Mouse (Mus musculus): ENCODE measurements around the gene Arhgef17. TPM values are rescaled to one million over a fixed set of nuclear protein-coding genes. Genes with fewer than 3 reads are reported as not detected.

Gene Arhgef17
- polyA plus RNA-seq, 1 experiment, result 71.4 TPM

DNA sequence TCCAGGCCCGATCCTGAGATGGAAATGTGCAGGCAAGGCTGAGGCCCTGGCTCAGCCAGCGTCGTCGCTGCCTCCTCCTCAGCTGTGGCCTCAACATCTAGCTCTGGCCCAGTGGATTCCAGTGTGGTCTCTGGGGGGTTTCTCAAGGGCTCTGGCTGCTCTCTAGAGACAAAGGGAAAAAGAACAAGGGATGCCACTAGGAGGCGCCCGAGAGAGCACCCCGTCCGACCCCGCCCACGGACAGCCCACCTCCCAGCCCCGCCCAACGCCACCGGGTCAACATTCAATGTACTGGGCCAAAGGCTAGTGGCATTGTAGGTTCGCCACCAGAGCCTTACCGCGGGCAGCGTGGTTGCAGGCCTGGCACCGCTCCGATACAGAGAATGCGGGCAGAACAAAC, 52.3 kb downstream of the Arhgef17 start:
- Histone ChIP-seq H3K27ac (ENCODE audit: insufficient read depth, low read length) (no peak overlapping the region), H3K27me3 (ENCODE audit: control insufficient read depth, insufficient read depth, low read length) (no peaks in the 10 kb centered on the region), H3K4me1 (ENCODE audit: control insufficient read depth, insufficient read depth, low read length) (no peaks in the 10 kb centered on the region), H3K4me3 (replicated peaks; ENCODE audit: insufficient read depth, low read depth, low read length) (no peak overlapping the region)
- TF ChIP-seq POLR2A (IDR thresholded peaks at IDR 0.05; ENCODE audit: borderline replicate concordance, insufficient read depth, low read length), result no peak
- peak; percentile 34; the same call in 1 of the 2 replicates for TF ChIP-seq CTCF (IDR thresholded peaks at IDR 0.05; ENCODE audit: borderline replicate concordance, insufficient read depth, low read depth, low read length)
- no peak for DNase-seq
- 30% methylated on average over 20 of the region's 20 CpGs for whole genome bisulfite sequencing

- no peak for TF ChIP-seq POLR2A (IDR thresholded peaks at IDR 0.05; ENCODE audit: borderline replicate concordance, insufficient read depth, low read length)
- no peak for TF ChIP-seq CTCF (IDR thresholded peaks at IDR 0.05; ENCODE audit: borderline replicate concordance, insufficient read depth, low read depth, low read length)
- DNase-seq, result no peak
- Histone ChIP-seq H3K4me3 (replicated peaks; ENCODE audit: insufficient read depth, low read depth, low read length) (no peak overlapping the region), H3K4me1 (ENCODE audit: control insufficient read depth, insufficient read depth, low read length) (no peaks in the 10 kb centered on the region), H3K27ac (ENCODE audit: insufficient read depth, low read length) (no peak overlapping the region), H3K27me3 (ENCODE audit: control insufficient read depth, insufficient read depth, low read length) (no peaks in the 10 kb centered on the region)
- 92% methylated on average over 9 of the region's 9 CpGs for WGBS
Measured at GRCm38 (mm10) chr7:100876771-100877170, 55.1 kb downstream of the Arhgef17 start.

GRCm38 (mm10) chr7:100876293-100876692, 55.6 kb downstream of the Arhgef17 start:
- no peak for DNase-seq
- no peaks in the 10 kb centered on the region for H3K4me1 ChIP-seq (ENCODE audit: control insufficient read depth, insufficient read depth, low read length)
- TF ChIP-seq POLR2A (IDR thresholded peaks at IDR 0.05; ENCODE audit: borderline replicate concordance, insufficient read depth, low read length), result no peak
- TF ChIP-seq CTCF (IDR thresholded peaks at IDR 0.05; ENCODE audit: borderline replicate concordance, insufficient read depth, low read depth, low read length), result no peak
- no peak overlapping the region for H3K4me3 ChIP-seq (replicated peaks; ENCODE audit: insufficient read depth, low read depth, low read length)
- 53% methylated on average over 13 of the region's 13 CpGs for WGBS
- H3K27ac ChIP-seq (ENCODE audit: insufficient read depth, low read length), result no peak overlapping the region
- no peaks in the 10 kb centered on the region for H3K27me3 ChIP-seq (ENCODE audit: control insufficient read depth, insufficient read depth, low read length)

DNA sequence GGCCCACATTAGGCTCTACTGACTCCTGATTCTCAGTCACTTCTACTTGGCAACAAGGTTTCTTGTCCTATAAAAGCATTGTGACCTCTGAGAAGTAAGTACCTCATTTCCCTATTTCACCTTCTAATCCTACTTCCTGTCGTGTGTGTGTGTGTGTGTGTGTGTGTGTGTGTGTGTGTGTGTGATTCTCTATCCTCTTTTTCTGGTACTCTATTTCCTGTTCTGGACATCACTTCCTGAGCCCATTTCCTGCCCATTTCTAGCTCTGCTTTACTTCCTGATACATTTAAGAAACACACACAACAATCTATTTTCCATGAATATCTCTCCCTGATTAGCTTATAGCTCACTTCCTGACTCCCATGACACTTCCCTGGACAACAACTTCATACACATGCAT, 56.1 kb downstream of the Arhgef17 start:
- H3K4me3 ChIP-seq (replicated peaks; ENCODE audit: insufficient read depth, low read depth, low read length), result no peak overlapping the region
- no peaks in the 10 kb centered on the region for H3K27me3 ChIP-seq (ENCODE audit: control insufficient read depth, insufficient read depth, low read length)
- no peak for DNase-seq
- H3K27ac ChIP-seq (ENCODE audit: insufficient read depth, low read length), result no peak overlapping the region
- WGBS, result 83% methylated on average over 1 of the region's 1 CpGs
- no peaks in the 10 kb centered on the region for H3K4me1 ChIP-seq (ENCODE audit: control insufficient read depth, insufficient read depth, low read length)
- TF ChIP-seq POLR2A (IDR thresholded peaks at IDR 0.05; ENCODE audit: borderline replicate concordance, insufficient read depth, low read length), result no peak
- TF ChIP-seq CTCF (IDR thresholded peaks at IDR 0.05; ENCODE audit: borderline replicate concordance, insufficient read depth, low read depth, low read length), result no peak

DNA sequence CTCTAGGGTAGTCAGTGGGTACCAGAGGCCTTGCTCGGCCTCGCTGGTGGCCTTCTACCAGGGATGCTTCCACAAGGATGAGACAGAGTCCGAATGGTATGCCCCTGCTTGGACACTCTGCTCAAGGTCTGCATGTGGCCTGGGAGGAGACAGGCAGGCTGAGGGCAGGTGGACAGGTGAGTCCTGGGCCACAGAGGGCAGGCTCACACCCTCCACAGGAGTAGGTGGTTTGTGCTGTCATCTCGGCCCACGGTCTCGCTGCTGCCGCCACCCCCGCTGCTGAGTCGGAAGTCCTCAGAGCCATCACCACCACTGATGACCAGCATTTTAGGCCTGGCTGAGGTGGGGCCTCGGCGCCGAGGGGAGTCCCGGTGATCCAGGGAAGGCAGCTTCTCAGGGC, 58.7 kb downstream of the Arhgef17 start:
- WGBS, result 94% methylated on average over 13 of the region's 13 CpGs
- Histone ChIP-seq H3K27me3 (ENCODE audit: control insufficient read depth, insufficient read depth, low read length) (no peaks in the 10 kb centered on the region), H3K4me1 (ENCODE audit: control insufficient read depth, insufficient read depth, low read length) (no peaks in the 10 kb centered on the region; the same call in 1 of the 2 replicates), H3K27ac (ENCODE audit: insufficient read depth, low read length) (no peak overlapping the region), H3K4me3 (replicated peaks; ENCODE audit: insufficient read depth, low read depth, low read length) (no peak overlapping the region)
- DNase-seq, result no peak
- TF ChIP-seq POLR2A (IDR thresholded peaks at IDR 0.05; ENCODE audit: borderline replicate concordance, insufficient read depth, low read length), result no peak
- TF ChIP-seq CTCF (IDR thresholded peaks at IDR 0.05; ENCODE audit: borderline replicate concordance, insufficient read depth, low read depth, low read length), result no peak

- no peaks in the 10 kb centered on the region for H3K27me3 ChIP-seq (ENCODE audit: control insufficient read depth, insufficient read depth, low read length)
- no peak for TF ChIP-seq CTCF (IDR thresholded peaks at IDR 0.05; ENCODE audit: borderline replicate concordance, insufficient read depth, low read depth, low read length)
- TF ChIP-seq POLR2A (IDR thresholded peaks at IDR 0.05; ENCODE audit: borderline replicate concordance, insufficient read depth, low read length), result no peak
- WGBS, result 67% methylated on average over 5 of the region's 5 CpGs
- no peak overlapping the region for H3K4me3 ChIP-seq (replicated peaks; ENCODE audit: insufficient read depth, low read depth, low read length)
- no peaks in the 10 kb centered on the region; the same call in 1 of the 2 replicates for H3K4me1 ChIP-seq (ENCODE audit: control insufficient read depth, insufficient read depth, low read length)
- no peak overlapping the region for H3K27ac ChIP-seq (ENCODE audit: insufficient read depth, low read length)
- DNase-seq, result no peak
Measured at GRCm38 (mm10) chr7:100871892-100872291, 60.0 kb downstream of the Arhgef17 start.

- DNase-seq, result no peak
- WGBS, result 96% methylated on average over 4 of the region's 4 CpGs
- no peak overlapping the region for H3K4me3 ChIP-seq (replicated peaks; ENCODE audit: insufficient read depth, low read depth, low read length)
- H3K27ac ChIP-seq (ENCODE audit: insufficient read depth, low read length), result no peak overlapping the region
- no peaks in the 10 kb centered on the region; the same call in 1 of the 2 replicates for H3K4me1 ChIP-seq (ENCODE audit: control insufficient read depth, insufficient read depth, low read length)
- no peaks in the 10 kb centered on the region for H3K27me3 ChIP-seq (ENCODE audit: control insufficient read depth, insufficient read depth, low read length)
- TF ChIP-seq CTCF (IDR thresholded peaks at IDR 0.05; ENCODE audit: borderline replicate concordance, insufficient read depth, low read depth, low read length) (no peak), POLR2A (IDR thresholded peaks at IDR 0.05; ENCODE audit: borderline replicate concordance, insufficient read depth, low read length) (no peak)
Measured at GRCm38 (mm10) chr7:100871355-100871754, 60.6 kb downstream of the Arhgef17 start.

DNA sequence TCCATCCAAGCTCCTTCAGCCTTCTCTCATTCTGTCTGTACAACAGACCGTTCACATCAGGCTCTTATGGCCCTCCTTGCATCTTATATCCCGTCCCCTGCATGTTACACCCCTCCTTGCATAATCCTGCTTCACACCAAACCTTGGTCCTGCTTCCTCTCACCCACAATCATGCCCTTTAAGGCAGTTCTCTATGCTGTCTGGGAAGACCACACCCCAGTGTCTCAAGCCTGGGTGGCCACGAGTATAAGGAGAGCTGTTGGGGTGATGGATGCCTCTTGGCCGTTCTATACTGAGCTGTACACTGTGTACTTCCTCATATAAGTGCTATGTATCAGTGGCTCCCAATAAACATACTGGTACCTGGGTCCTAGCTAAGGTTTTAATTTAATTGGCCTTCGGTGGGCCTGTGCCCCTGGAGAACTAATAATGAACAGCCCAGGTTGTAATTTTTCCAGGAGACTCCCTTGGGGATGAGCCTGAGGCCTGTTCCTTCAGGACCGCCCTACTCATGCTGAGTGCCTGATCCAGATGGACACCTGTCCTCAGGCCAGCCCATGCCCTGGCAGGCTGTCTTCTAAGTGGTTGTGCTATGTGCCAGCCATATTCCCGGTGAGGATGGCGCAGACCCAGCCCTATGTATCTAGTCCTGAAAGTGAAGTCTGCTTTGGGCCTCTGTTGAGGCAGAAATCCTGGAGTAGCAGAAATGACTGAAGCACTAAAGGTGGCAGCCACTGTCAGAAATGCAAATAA, 61.9 kb downstream of the Arhgef17 start:
- 58% methylated on average over 8 of the region's 8 CpGs for WGBS
- peak in 1 of 2 experiments; percentile 50 for DNase-seq
- H3K4me3 ChIP-seq (replicated peaks; ENCODE audit: insufficient read depth, low read depth, low read length), result no peak overlapping the region
- H3K27ac ChIP-seq (ENCODE audit: insufficient read depth, low read length), result no peak overlapping the region
- TF ChIP-seq POLR2A (IDR thresholded peaks at IDR 0.05; ENCODE audit: borderline replicate concordance, insufficient read depth, low read length), result no peak
- TF ChIP-seq CTCF (IDR thresholded peaks at IDR 0.05; ENCODE audit: borderline replicate concordance, insufficient read depth, low read depth, low read length), result no peak
- no peaks in the 10 kb centered on the region; the same call in 1 of the 2 replicates for H3K4me1 ChIP-seq (ENCODE audit: control insufficient read depth, insufficient read depth, low read length)
- no peaks in the 10 kb centered on the region for H3K27me3 ChIP-seq (ENCODE audit: control insufficient read depth, insufficient read depth, low read length)

All from cerebellum, adult 2 months (tissue).